9 mouse cellular contexts compared by ENCODE assay signal in genomic region chrX:102004370-102004769, GRCm38 (mm10).
A peak's percentile ranks its signal among the peaks of the same experiment; 100 is the strongest.
DNase-seq lines count a peak whose midpoint lies in the region; ATAC-seq lines count a peak whose summit lies in the region.
"Had no signal": no experiment of that assay in that cellular context is flagged by ENCODE, and none has a peak within 500 bp of the region (broad histone marks: within the 10 kb centered on the region; RNA-seq: fewer than 3 reads in every experiment).

No protein-coding gene starts in this region.

- H3K27me3 ChIP-seq in forebrain, embryonic 15.5 days = 0 out of 2 replicates have a peak, but pooled peaks cover 7% of the 10 kb centered on the region
- H3K27me3 ChIP-seq in midbrain, embryonic 11.5 days (ENCODE audit: control insufficient read depth, insufficient read depth, low read length) = peaks cover 39% of the 10 kb centered on the region

- no peaks in the 10 kb centered on the region for H3K36me3 ChIP-seq in forebrain, embryonic 15.5 days
- H3K36me3 ChIP-seq in midbrain, embryonic 11.5 days (ENCODE audit: control insufficient read depth, insufficient read depth, low read length) = no peaks in the 10 kb centered on the region

- peak; percentile 5 for DNase-seq in heart, postnatal 4 days
- no peak for DNase-seq in heart, postnatal 14 days
- peak; percentile 13 for DNase-seq in adipocyte (ENCODE audit: low spot score)
- DNase-seq in midbrain, embryonic 11.5 days (ENCODE audit: low spot score, missing footprints) = no peak
- no peak for DNase-seq in spleen, postnatal 4 days (ENCODE audit: low spot score in 2 of 2)
- DNase-seq in testis, postnatal 10 days (ENCODE audit: low spot score) = no peak
- DNase-seq in layer of hippocampus, postnatal 25 days (ENCODE audit: extremely low spot score in 1 of 2, low spot score in 1 of 2) = no peak

- intact Hi-C loops in heart, postnatal 14 days (cut with DNase I) = no loop called here

- peak overlapping the region; percentile 32 for H3K9ac ChIP-seq in forebrain, embryonic 15.5 days (replicated peaks)
- H3K9ac ChIP-seq in midbrain, embryonic 11.5 days (ENCODE audit: low read length) = no peak overlapping the region

- ATAC-seq in forebrain, embryonic 15.5 days (replicated peaks) = peak; percentile 48
- ATAC-seq in midbrain, embryonic 11.5 days (ENCODE audit: low FRiP score) = peak; percentile 28; the same call in 1 of the 2 replicates
- ATAC-seq: inflammation-experienced regulatory T-cells, adult 6 months had no signal

- H3K4me1 ChIP-seq in forebrain, embryonic 15.5 days = peaks cover 6% of the 10 kb centered on the region; the same call in 1 of the 2 replicates
- H3K4me1 ChIP-seq in midbrain, embryonic 11.5 days (ENCODE audit: control insufficient read depth, insufficient read depth, low read length) = peaks cover 7% of the 10 kb centered on the region

- 18% methylated on average over 7 of the region's 7 CpGs for WGBS in forebrain, embryonic 15.5 days
- 10% methylated on average over 7 of the region's 7 CpGs for WGBS in midbrain, embryonic 11.5 days

- H3K4me3 ChIP-seq in forebrain, embryonic 15.5 days = peak overlapping the region; percentile 39
- peak overlapping the region; percentile 15; the same call in 1 of the 2 replicates for H3K4me3 ChIP-seq in midbrain, embryonic 11.5 days (ENCODE audit: low read depth, low read length)

- peak overlapping the region; percentile 37; the same call in 1 of the 2 replicates for H3K27ac ChIP-seq in forebrain, embryonic 15.5 days (replicated peaks)
- no peak overlapping the region for H3K27ac ChIP-seq in midbrain, embryonic 11.5 days (ENCODE audit: low read depth, low read length)

- H3K9me3 ChIP-seq in forebrain, embryonic 15.5 days = no peaks in the 10 kb centered on the region
- no peaks in the 10 kb centered on the region for H3K9me3 ChIP-seq in midbrain, embryonic 11.5 days (ENCODE audit: control insufficient read depth, low read length)

- peak overlapping the region; percentile 53 for H3K4me2 ChIP-seq in forebrain, embryonic 15.5 days (replicated peaks)
- peak overlapping the region; percentile 51 for H3K4me2 ChIP-seq in midbrain, embryonic 11.5 days

Comparison
In these comparisons a context has a peak if more than half of its experiments do, and no peak if none do; other contexts are left out.
1. DNase-seq: peak in heart, postnatal 4 days (single experiment) and adipocyte (single experiment); none in heart, postnatal 14 days (0 of 2), midbrain, embryonic 11.5 days (single experiment), spleen, postnatal 4 days (0 of 2), testis, postnatal 10 days (single experiment) and layer of hippocampus, postnatal 25 days (0 of 2).